In the genomic region with DNA sequence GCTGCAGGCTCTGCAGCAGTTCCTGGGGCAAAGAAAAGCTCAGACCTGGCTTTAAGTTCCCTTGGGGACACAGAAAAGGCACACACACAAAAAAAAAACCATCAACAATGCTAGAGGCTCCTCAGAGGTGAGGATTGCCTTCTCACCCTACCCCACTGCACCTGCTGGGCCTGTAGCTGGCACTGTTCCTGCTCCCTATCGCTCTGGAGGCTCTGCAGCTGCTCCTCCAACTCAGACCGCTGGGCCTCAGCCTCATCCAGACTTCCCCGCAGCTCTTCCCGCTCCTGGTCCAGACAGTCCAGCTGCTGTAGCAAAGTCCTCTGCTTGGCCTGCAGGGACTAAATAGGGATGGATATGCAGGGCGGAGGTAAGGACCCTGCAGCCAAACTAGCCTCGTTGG, we compare ENCODE assay signal across 18 mouse cellular contexts. TPM values are rescaled to one million over a fixed set of nuclear protein-coding genes. Genes with fewer than 3 reads are reported as not detected.
DNase-seq lines count a peak whose midpoint lies in the region; ATAC-seq and TF ChIP-seq lines count a peak whose summit lies in the region.
"Had no signal": no experiment of that assay in that cellular context is flagged by ENCODE, and none has a peak within 500 bp of the region (broad histone marks: within the 10 kb centered on the region; RNA-seq: fewer than 3 reads in every experiment).

No protein-coding gene starts in this region.

- H3K4me1 ChIP-seq in embryonic facial prominence, embryonic 14.5 days (ENCODE audit: control insufficient read depth, insufficient read depth, low read length): no peaks in the 10 kb centered on the region
- H3K4me1 ChIP-seq in limb, embryonic 14.5 days (ENCODE audit: control insufficient read depth, insufficient read depth, low read length): no peaks in the 10 kb centered on the region
- H3K4me1 ChIP-seq: forebrain, embryonic 13.5 days; heart, embryonic 15.5 days; hindbrain, embryonic 15.5 days had no signal

- no peak overlapping the region for H3K9ac ChIP-seq in embryonic facial prominence, embryonic 14.5 days (ENCODE audit: low read depth, low read length)
- no peak overlapping the region for H3K9ac ChIP-seq in limb, embryonic 14.5 days (ENCODE audit: low read depth, low read length, severe bottlenecking)
- H3K9ac ChIP-seq: forebrain, embryonic 13.5 days; heart, embryonic 15.5 days; hindbrain, embryonic 15.5 days had no signal

- no peak overlapping the region for H3K4me2 ChIP-seq in embryonic facial prominence, embryonic 14.5 days (ENCODE audit: low read depth, low read length)
- H3K4me2 ChIP-seq in limb, embryonic 14.5 days (replicated peaks; ENCODE audit: low read depth, low read length, severe bottlenecking): no peak overlapping the region
- H3K4me2 ChIP-seq: forebrain, embryonic 13.5 days; heart, embryonic 11.5 days; heart, embryonic 15.5 days; hindbrain, embryonic 15.5 days had no signal

- H3K36me3 ChIP-seq in embryonic facial prominence, embryonic 14.5 days (ENCODE audit: control insufficient read depth, insufficient read depth, low read length): peaks cover 44% of the 10 kb centered on the region
- H3K36me3 ChIP-seq in limb, embryonic 14.5 days (ENCODE audit: control insufficient read depth, insufficient read depth, low read length): peaks cover 50% of the 10 kb centered on the region

- no peaks in the 10 kb centered on the region for H3K27me3 ChIP-seq in embryonic facial prominence, embryonic 14.5 days (replicated peaks; ENCODE audit: control insufficient read depth, insufficient read depth, low read length)
- no peaks in the 10 kb centered on the region for H3K27me3 ChIP-seq in limb, embryonic 14.5 days (ENCODE audit: control insufficient read depth, insufficient read depth, low read length)
- H3K27me3 ChIP-seq: forebrain, embryonic 13.5 days; heart, embryonic 15.5 days; hindbrain, embryonic 15.5 days had no signal

- TF ChIP-seq POLR2A in limb, embryonic 14.5 days (IDR thresholded peaks at IDR 0.05; ENCODE audit: borderline replicate concordance, extremely low read depth, insufficient read depth, insufficient read length): no peak

- no peak for TF ChIP-seq CTCF in gastrocnemius, adult 2 months (IDR thresholded peaks at IDR 0.05)

- no peaks in the 10 kb centered on the region for H3K9me3 ChIP-seq in embryonic facial prominence, embryonic 14.5 days (ENCODE audit: control insufficient read depth, low read length)
- no peaks in the 10 kb centered on the region for H3K9me3 ChIP-seq in limb, embryonic 14.5 days (ENCODE audit: control insufficient read depth, low read length)
- H3K9me3 ChIP-seq: forebrain, embryonic 13.5 days; heart, embryonic 15.5 days; hindbrain, embryonic 15.5 days had no signal

- intact Hi-C loops in gastrocnemius, adult 2 months (cut with DNase I): no loop called here
- intact Hi-C loops in left cerebral cortex, postnatal 4 days (cut with DNase I): no loop called here
- intact Hi-C loops in left cerebral cortex, postnatal 25 days (cut with DNase I): no loop called here

- peak; percentile 34 for DNase-seq in gastrocnemius, adult 2 months
- no peak for DNase-seq in gastrocnemius, adult 8-10 months (ENCODE audit: low spot score in 2 of 2)
- peak; percentile 41 for DNase-seq in left cerebral cortex, postnatal 4 days
- DNase-seq in left cerebral cortex, postnatal 25 days (ENCODE audit: low spot score in 2 of 2): no peak
- peak; percentile 42 for DNase-seq in embryonic facial prominence, embryonic 14.5 days (ENCODE audit: low spot score)
- DNase-seq in limb, embryonic 14.5 days (ENCODE audit: low spot score): no peak
- DNase-seq in adrenal gland, adult 2 months: no peak
- DNase-seq: adrenal gland, postnatal 10 days; cerebellum, adult 18-20 months; cerebellum, adult 9-11 months; cerebellum, postnatal 36 days; heart, adult 2 months; kidney, adult 2 months had no signal

- H3K27ac ChIP-seq in gastrocnemius, adult 2 months: no peak overlapping the region
- H3K27ac ChIP-seq in embryonic facial prominence, embryonic 14.5 days (replicated peaks; ENCODE audit: low read depth, low read length): no peak overlapping the region
- H3K27ac ChIP-seq in limb, embryonic 14.5 days (replicated peaks; ENCODE audit: low read depth, low read length): no peak overlapping the region
- H3K27ac ChIP-seq: forebrain, embryonic 13.5 days; heart, adult 2 months; heart, embryonic 15.5 days; hindbrain, embryonic 15.5 days had no signal

- ATAC-seq in embryonic facial prominence, embryonic 14.5 days (ENCODE audit: low read depth): no peak
- ATAC-seq in limb, embryonic 14.5 days (ENCODE audit: low FRiP score, low read depth): 0 out of 2 replicates have a peak, but pooled peaks have one; percentile 25
- ATAC-seq: forebrain, embryonic 13.5 days; intestine, embryonic 16.5 days had no signal

- no peak overlapping the region for H3K4me3 ChIP-seq in gastrocnemius, adult 2 months
- H3K4me3 ChIP-seq in embryonic facial prominence, embryonic 14.5 days (ENCODE audit: low read depth, low read length): no peak overlapping the region
- no peak overlapping the region for H3K4me3 ChIP-seq in limb, embryonic 14.5 days (replicated peaks; ENCODE audit: low read length)
- H3K4me3 ChIP-seq: forebrain, embryonic 13.5 days; heart, adult 2 months; heart, embryonic 15.5 days; hindbrain, embryonic 15.5 days had no signal

- 74% methylated on average over 6 of the region's 6 CpGs for WGBS in embryonic facial prominence, embryonic 14.5 days
- 79% methylated on average over 6 of the region's 6 CpGs for WGBS in limb, embryonic 14.5 days

RNA-seq across cellular contexts. Expression of a gene that starts 11.4 kb away (rescaled TPM):
- 1 to 10 TPM; 4.6 to 6.3 TPM for total RNA-seq in gastrocnemius, adult 2 months (2021)
- total RNA-seq in gastrocnemius, adult 8-10 months (2022): 1 to 10 TPM; 2.9 to 4.4 (median 4.0) TPM
- 10 to 100 TPM; 57.0 to 58.6 TPM for total RNA-seq in left cerebral cortex, postnatal 4 days (2021)
- 10 to 100 TPM; 28.2 to 31.4 TPM for total RNA-seq in left cerebral cortex, postnatal 25 days (2021)
- 34.8 and 36.5 TPM in 2 replicates for polyA plus RNA-seq in embryonic facial prominence, embryonic 14.5 days (2014; fragmentation: Nextera tagmentation; extraction: Ambion mirVana)
- 57.1 and 62.6 TPM in 2 replicates for polyA plus RNA-seq in limb, embryonic 14.5 days (2012; rRNA removed)
- polyA plus RNA-seq in limb, embryonic 14.5 days (2014; fragmentation: Nextera tagmentation; extraction: Ambion mirVana): 40.7 and 49.8 TPM in 2 replicates
- total RNA-seq in adrenal gland, adult 2 months (2021): 10 to 100 TPM; 21.7 to 25.0 TPM
- polyA plus RNA-seq in adrenal gland, adult 2 months (2012; rRNA removed): 34.6 and 40.2 TPM in 2 replicates

RNA-seq across cellular contexts. Expression of a gene that starts 13.7 kb away (rescaled TPM):
- total RNA-seq in gastrocnemius, adult 2 months (2021): 1 to 10 TPM; 3.2 to 3.4 TPM
- 1 to 10 TPM; 1.7 to 2.5 (median 2.2) TPM for total RNA-seq in gastrocnemius, adult 8-10 months (2022)
- total RNA-seq in left cerebral cortex, postnatal 4 days (2021): 10 to 100 TPM; 12.1 to 13.5 TPM
- 10 to 100 TPM; 14.9 to 17.7 TPM for total RNA-seq in left cerebral cortex, postnatal 25 days (2021)
- 6.1 and 6.7 TPM in 2 replicates for polyA plus RNA-seq in embryonic facial prominence, embryonic 14.5 days (2014; fragmentation: Nextera tagmentation; extraction: Ambion mirVana)
- 26.1 and 28.4 TPM in 2 replicates for polyA plus RNA-seq in limb, embryonic 14.5 days (2012; rRNA removed)
- polyA plus RNA-seq in limb, embryonic 14.5 days (2014; fragmentation: Nextera tagmentation; extraction: Ambion mirVana): 6.6 and 7.6 TPM in 2 replicates
- 10 to 100 TPM; 10.3 to 13.1 TPM for total RNA-seq in adrenal gland, adult 2 months (2021)
- polyA plus RNA-seq in adrenal gland, adult 2 months (2012; rRNA removed): 9.3 and 11.3 TPM in 2 replicates

RNA-seq across cellular contexts. Expression of a gene that starts 13.8 kb away (rescaled TPM):
- total RNA-seq in gastrocnemius, adult 2 months (2021): 10 to 100 TPM; 13.9 to 19.6 TPM
- total RNA-seq in gastrocnemius, adult 8-10 months (2022): 10 to 100 TPM; 11.3 to 15.6 (median 12.2) TPM
- 10 to 100 TPM; 75.5 to 93.4 TPM for total RNA-seq in left cerebral cortex, postnatal 4 days (2021)
- 10 to 100 TPM; 68.6 to 73.1 TPM for total RNA-seq in left cerebral cortex, postnatal 25 days (2021)
- 51.4 and 54.0 TPM in 2 replicates for polyA plus RNA-seq in embryonic facial prominence, embryonic 14.5 days (2014; fragmentation: Nextera tagmentation; extraction: Ambion mirVana)
- polyA plus RNA-seq in limb, embryonic 14.5 days (2012; rRNA removed): 67.5 and 73.4 TPM in 2 replicates
- polyA plus RNA-seq in limb, embryonic 14.5 days (2014; fragmentation: Nextera tagmentation; extraction: Ambion mirVana): 54.7 and 62.2 TPM in 2 replicates
- 10 to 100 TPM; 47.0 to 52.5 TPM for total RNA-seq in adrenal gland, adult 2 months (2021)
- 36.4 and 39.8 TPM in 2 replicates for polyA plus RNA-seq in adrenal gland, adult 2 months (2012; rRNA removed)

RNA-seq across cellular contexts. Expression of a gene that starts 23.2 kb away (rescaled TPM):
- total RNA-seq in gastrocnemius, adult 2 months (2021): under 1 TPM; 0.22 to 0.36 TPM
- total RNA-seq in gastrocnemius, adult 8-10 months (2022): under 1 TPM in 3 of 4 experiments, not detected in 1; 0.11 to 0.46 (median 0.24) TPM
- total RNA-seq in left cerebral cortex, postnatal 4 days (2021): 1 to 10 TPM; 6.8 to 8.3 TPM
- total RNA-seq in left cerebral cortex, postnatal 25 days (2021): 10 to 100 TPM; 35.6 to 35.8 TPM
- polyA plus RNA-seq in embryonic facial prominence, embryonic 14.5 days (2014; fragmentation: Nextera tagmentation; extraction: Ambion mirVana): 2.2 and 3.2 TPM in 2 replicates
- polyA plus RNA-seq in limb, embryonic 14.5 days (2012; rRNA removed): 5.1 and 5.8 TPM in 2 replicates
- polyA plus RNA-seq in limb, embryonic 14.5 days (2014; fragmentation: Nextera tagmentation; extraction: Ambion mirVana): 1.4 and 1.7 TPM in 2 replicates
- total RNA-seq in adrenal gland, adult 2 months (2021): 1 to 10 TPM; 1.8 to 2.2 TPM
- 0.59 and 0.71 TPM in 2 replicates for polyA plus RNA-seq in adrenal gland, adult 2 months (2012; rRNA removed)

RNA-seq across cellular contexts. Expression of a gene that starts 40.2 kb away (rescaled TPM):
- total RNA-seq in gastrocnemius, adult 2 months (2021): 1 to 10 TPM; 3.1 to 5.2 TPM
- 1 to 10 TPM; 2.7 to 4.5 (median 3.7) TPM for total RNA-seq in gastrocnemius, adult 8-10 months (2022)
- 10 to 100 TPM; 25.7 to 26.8 TPM for total RNA-seq in left cerebral cortex, postnatal 4 days (2021)
- total RNA-seq in left cerebral cortex, postnatal 25 days (2021): 10 to 100 TPM; 34.5 to 35.6 TPM
- polyA plus RNA-seq in embryonic facial prominence, embryonic 14.5 days (2014; fragmentation: Nextera tagmentation; extraction: Ambion mirVana): 30.6 and 31.0 TPM in 2 replicates
- polyA plus RNA-seq in limb, embryonic 14.5 days (2012; rRNA removed): 66.3 and 79.5 TPM in 2 replicates
- polyA plus RNA-seq in limb, embryonic 14.5 days (2014; fragmentation: Nextera tagmentation; extraction: Ambion mirVana): 37.6 and 38.8 TPM in 2 replicates
- 10 to 100 TPM; 13.7 to 16.2 TPM for total RNA-seq in adrenal gland, adult 2 months (2021)
- polyA plus RNA-seq in adrenal gland, adult 2 months (2012; rRNA removed): 35.3 and 38.3 TPM in 2 replicates

Comparison
In these comparisons a context has a peak if more than half of its experiments do, and no peak if none do; other contexts are left out.
1. DNase-seq: peak in gastrocnemius, adult 2 months (single experiment), left cerebral cortex, postnatal 4 days (single experiment) and embryonic facial prominence, embryonic 14.5 days (single experiment); none in gastrocnemius, adult 8-10 months (0 of 2), left cerebral cortex, postnatal 25 days (0 of 2), limb, embryonic 14.5 days (single experiment) and adrenal gland, adult 2 months (single experiment).